Mouse (Mus musculus): ENCODE results near the gene Ccdc61. TPM values are rescaled to one million over a fixed set of nuclear protein-coding genes. Genes with fewer than 3 reads are reported as not detected.

Ccdc61 gene
- polyA plus RNA-seq, 1 experiment, result 15.4 TPM

GRCm38 (mm10) chr7:18868491-18868890, 41.7 kb downstream of the Ccdc61 start:
- DNase-seq (ENCODE audit: extremely low spot score in 1 of 2, low spot score in 1 of 2), result no peak

DNA sequence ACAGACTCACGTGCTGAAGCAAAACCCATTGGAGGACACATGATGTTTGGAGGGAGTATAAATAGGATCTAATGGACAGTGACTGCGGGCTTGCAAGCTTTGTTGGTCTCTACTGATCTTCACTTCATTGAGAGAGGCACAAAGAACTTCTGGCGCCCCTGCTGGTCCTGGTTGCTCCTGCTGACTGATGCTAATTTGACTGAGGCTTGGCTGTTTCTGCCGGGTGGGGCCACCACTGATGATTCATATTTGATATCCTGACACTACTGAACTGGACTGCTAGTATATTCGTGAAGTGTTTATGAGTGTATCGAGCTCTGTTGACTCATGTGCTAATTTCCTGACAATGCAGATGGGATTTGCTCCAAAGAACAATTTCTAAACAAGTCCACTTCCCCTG, 47.4 kb downstream of the Ccdc61 start:
- no peak for DNase-seq (ENCODE audit: extremely low spot score in 1 of 2, low spot score in 1 of 2)

GRCm38 (mm10) chr7:18858310-18858916, 51.8 kb downstream of the Ccdc61 start:
- DNase-seq (ENCODE audit: extremely low spot score in 1 of 2, low spot score in 1 of 2), result no peak

DNA sequence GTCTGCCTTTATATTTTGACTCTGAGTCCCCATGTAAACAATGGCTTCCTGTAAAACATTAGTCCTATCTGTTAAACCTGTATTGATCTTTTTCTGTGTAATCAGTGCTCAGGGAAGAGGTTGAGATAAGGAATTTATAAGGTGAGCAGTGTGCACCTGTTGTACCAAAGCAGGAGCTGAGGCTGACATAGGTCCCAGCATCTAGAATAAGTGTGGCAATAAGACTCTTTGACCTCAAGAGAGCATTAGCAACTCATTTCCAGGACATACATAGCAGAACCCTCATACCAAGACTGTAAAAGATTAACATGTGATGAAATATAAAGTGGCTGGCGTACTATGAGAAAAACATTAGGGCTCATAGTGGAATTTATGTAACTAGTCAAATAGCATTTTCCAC, 61.8 kb downstream of the Ccdc61 start:
- DNase-seq (ENCODE audit: extremely low spot score in 1 of 2, low spot score in 1 of 2), result no peak

- DNase-seq (ENCODE audit: extremely low spot score in 1 of 2, low spot score in 1 of 2), result no peak
These were observed 65.4 kb downstream of the Ccdc61 start for GRCm38 (mm10) chr7:18844811-18845210.

DNA sequence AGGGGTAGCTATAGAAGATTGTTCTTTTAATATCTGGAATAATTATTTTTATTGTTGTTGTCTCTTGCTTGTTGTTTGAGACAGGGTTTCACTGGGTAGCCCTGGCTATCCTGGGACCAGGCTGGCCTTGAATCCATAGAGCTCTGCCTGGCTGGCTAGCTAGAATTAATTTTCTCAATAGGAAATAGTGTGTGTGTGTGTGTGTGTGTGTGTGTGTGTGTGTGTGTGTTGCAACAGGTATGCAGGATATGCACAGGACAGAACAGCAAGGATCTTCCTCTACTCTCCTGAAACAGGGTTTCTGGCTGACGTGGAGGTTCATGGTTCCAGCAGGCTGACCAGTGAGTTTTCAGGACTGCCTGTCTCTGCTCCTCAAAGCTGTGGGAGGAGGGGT, 69.0 kb downstream of the Ccdc61 start:
- DNase-seq (ENCODE audit: extremely low spot score in 1 of 2, low spot score in 1 of 2), result no peak

Other genes starting within 250 kb of the Ccdc61 start
- gene Psg20, start 224.2 kb downstream of the Ccdc61 start, polyA plus RNA-seq (2012; rRNA removed), result not detected in 2 replicates
- 0.16 and 0.36 TPM in 2 replicates for gene Psg22, start 192.3 kb downstream of the Ccdc61 start, polyA plus RNA-seq (2012; rRNA removed)
- 0.20 and 0.59 TPM in 2 replicates for gene Psg19, start 111.9 kb downstream of the Ccdc61 start, polyA plus RNA-seq (2012; rRNA removed)
- gene Psg17, start 88.8 kb downstream of the Ccdc61 start, polyA plus RNA-seq (2012; rRNA removed), result 0.18 and 0.38 TPM in 2 replicates
- 2.3 and 3.4 TPM in 2 replicates for gene Mill2, start 70.4 kb downstream of the Ccdc61 start, polyA plus RNA-seq (2012; rRNA removed)
- 17.5 and 20.5 TPM in 2 replicates for gene Pglyrp1, start 39.1 kb downstream of the Ccdc61 start, polyA plus RNA-seq (2012; rRNA removed)
- 25.0 and 27.0 TPM in 2 replicates for gene Nova2, start 15.5 kb upstream of the Ccdc61 start, polyA plus RNA-seq (2012; rRNA removed)
- 2.9 and 4.1 TPM in 2 replicates for gene Nanos2, start 77.0 kb upstream of the Ccdc61 start, polyA plus RNA-seq (2012; rRNA removed)
- 39.9 and 46.2 TPM in 2 replicates for gene Mypop, start 80.8 kb upstream of the Ccdc61 start, polyA plus RNA-seq (2012; rRNA removed)
- 29.0 and 30.5 TPM in 2 replicates for gene Irf2bp1, start 93.6 kb upstream of the Ccdc61 start, polyA plus RNA-seq (2012; rRNA removed)
- gene Foxa3, start 113.1 kb upstream of the Ccdc61 start, polyA plus RNA-seq (2012; rRNA removed), result not detected in 2 replicates
- gene Sympk, start 114.0 kb upstream of the Ccdc61 start, polyA plus RNA-seq (2012; rRNA removed), result 118 and 120 TPM in 2 replicates
- gene Rsph6a, start 144.3 kb upstream of the Ccdc61 start, polyA plus RNA-seq (2012; rRNA removed), result 0.14 and 0.17 TPM in 2 replicates
- gene Dmwd, start 165.8 kb upstream of the Ccdc61 start, polyA plus RNA-seq (2012; rRNA removed), result 174 and 178 TPM in 2 replicates
- 50.3 and 59.6 TPM in 2 replicates for gene Dmpk, start 173.4 kb upstream of the Ccdc61 start, polyA plus RNA-seq (2012; rRNA removed)
- 5.4 and 5.7 TPM in 2 replicates for gene Six5, start 184.2 kb upstream of the Ccdc61 start, polyA plus RNA-seq (2012; rRNA removed)
- gene Gm4969, start 208.0 kb upstream of the Ccdc61 start, polyA plus RNA-seq (2012; rRNA removed), result 1.1 and 1.4 TPM in 2 replicates
- gene Fbxo46, start 209.4 kb upstream of the Ccdc61 start, polyA plus RNA-seq (2012; rRNA removed), result 8.4 and 9.0 TPM in 2 replicates
- 15.3 and 16.7 TPM in 2 replicates for gene Qpctl, start 238.9 kb upstream of the Ccdc61 start, polyA plus RNA-seq (2012; rRNA removed)
- 70.7 and 83.9 TPM in 2 replicates for gene Snrpd2, start 239.3 kb upstream of the Ccdc61 start, polyA plus RNA-seq (2012; rRNA removed)